Comparison of ENCODE assay signal across 9 mouse cellular contexts in the genomic region with DNA sequence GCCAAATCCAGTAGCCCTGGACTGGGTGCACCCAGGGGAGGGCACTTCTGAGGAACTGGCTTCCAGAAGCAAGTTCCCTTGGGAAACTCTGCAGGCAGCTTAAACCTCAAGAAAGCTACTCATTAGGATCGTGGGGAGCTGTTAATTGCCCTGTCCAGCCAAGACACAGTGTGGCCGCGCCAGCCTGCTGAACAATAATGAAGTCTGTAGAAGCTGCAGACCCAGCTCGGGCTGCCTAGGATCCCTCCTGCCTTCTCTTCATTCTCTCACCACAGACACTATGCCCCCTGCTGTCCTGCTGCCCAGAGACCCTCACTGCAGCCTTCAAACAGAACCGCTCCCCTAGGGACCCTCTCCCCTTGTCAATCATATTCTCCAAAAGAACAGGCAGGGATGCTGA. TPM values are rescaled to one million over a fixed set of nuclear protein-coding genes. Genes with fewer than 3 reads are reported as not detected.
DNase-seq lines count a peak whose midpoint lies in the region; ATAC-seq and TF ChIP-seq lines count a peak whose summit lies in the region.
"Had no signal": no experiment of that assay in that cellular context is flagged by ENCODE, and none has a peak within 500 bp of the region (broad histone marks: within the 10 kb centered on the region; RNA-seq: fewer than 3 reads in every experiment).

No protein-coding gene starts in this region.

- TF ChIP-seq CTCF in cerebellum, adult 2 months (IDR thresholded peaks at IDR 0.05; ENCODE audit: borderline replicate concordance, insufficient read depth, low read depth, low read length), result no peak

- H3K4me2 ChIP-seq in liver, embryonic 12.5 days, result 0 out of 2 replicates have a peak overlapping the region, but pooled peaks have one; percentile 33
- no peak overlapping the region for H3K4me2 ChIP-seq in liver, embryonic 11.5 days
- peak overlapping the region; percentile 46 for H3K4me2 ChIP-seq in forebrain, embryonic 16.5 days (ENCODE audit: low read length)
- peak overlapping the region; percentile 49 for H3K4me2 ChIP-seq in limb, embryonic 13.5 days (replicated peaks)

- ATAC-seq in liver, embryonic 12.5 days, result no peak
- no peak for ATAC-seq in liver, embryonic 11.5 days (replicated peaks; ENCODE audit: low FRiP score)
- peak; percentile 50 for ATAC-seq in forebrain, embryonic 16.5 days
- ATAC-seq in limb, embryonic 13.5 days (ENCODE audit: low FRiP score, low read depth), result no peak
- no peak for ATAC-seq in granulocyte monocyte progenitor cell, adult 5-6 weeks (replicated peaks; ENCODE audit: poor library complexity, severe bottlenecking)

- DNase-seq in liver, embryonic 11.5 days (ENCODE audit: low spot score), result no peak
- peak; percentile 25 for DNase-seq in thymus, postnatal 14 days
- DNase-seq in cerebellum, adult 2 months, result no peak
- no peak for DNase-seq in cerebellum, adult 9-11 months

- 32% methylated on average over 5 of the region's 5 CpGs for WGBS in liver, embryonic 12.5 days (ENCODE audit: insufficient replicate concordance)
- 26% methylated on average over 5 of the region's 5 CpGs for WGBS in liver, embryonic 11.5 days
- WGBS in forebrain, embryonic 16.5 days, result 3% methylated on average over 5 of the region's 5 CpGs
- 24% methylated on average over 5 of the region's 5 CpGs for WGBS in limb, embryonic 13.5 days
- WGBS in cerebellum, adult 2 months, result 18% methylated on average over 5 of the region's 5 CpGs

- no peak overlapping the region for H3K9ac ChIP-seq in liver, embryonic 12.5 days
- no peak overlapping the region for H3K9ac ChIP-seq in liver, embryonic 11.5 days (ENCODE audit: low read depth, low read length)
- H3K9ac ChIP-seq in forebrain, embryonic 16.5 days (replicated peaks; ENCODE audit: low read depth, low read length), result 0 out of 2 replicates have a peak overlapping the region, but pooled peaks have one; percentile 17
- 0 out of 2 replicates have a peak overlapping the region, but pooled peaks have one; percentile 31 for H3K9ac ChIP-seq in limb, embryonic 13.5 days

- peaks cover 32% of the 10 kb centered on the region for H3K4me1 ChIP-seq in liver, embryonic 12.5 days
- H3K4me1 ChIP-seq in liver, embryonic 11.5 days (replicated peaks; ENCODE audit: control insufficient read depth, insufficient read depth, low read length), result no peaks in the 10 kb centered on the region; the same call in none of the 2 replicates
- H3K4me1 ChIP-seq in forebrain, embryonic 16.5 days (replicated peaks; ENCODE audit: control insufficient read depth, insufficient read depth, low read length), result peaks cover 10% of the 10 kb centered on the region
- 0 out of 2 replicates have a peak, but pooled peaks cover 2% of the 10 kb centered on the region for H3K4me1 ChIP-seq in limb, embryonic 13.5 days
- no peaks in the 10 kb centered on the region for H3K4me1 ChIP-seq in cerebellum, adult 2 months (ENCODE audit: control insufficient read depth, insufficient read depth, low read length)

- no peaks in the 10 kb centered on the region for H3K9me3 ChIP-seq in liver, embryonic 12.5 days (replicated peaks)
- H3K9me3 ChIP-seq in liver, embryonic 11.5 days (ENCODE audit: control insufficient read depth, low read length), result no peaks in the 10 kb centered on the region
- no peaks in the 10 kb centered on the region for H3K9me3 ChIP-seq in forebrain, embryonic 16.5 days (ENCODE audit: control insufficient read depth, low read length)
- no peaks in the 10 kb centered on the region for H3K9me3 ChIP-seq in limb, embryonic 13.5 days

- H3K4me3 ChIP-seq in liver, embryonic 12.5 days, result no peak overlapping the region
- no peak overlapping the region for H3K4me3 ChIP-seq in liver, embryonic 11.5 days (ENCODE audit: low read depth, low read length)
- H3K4me3 ChIP-seq in forebrain, embryonic 16.5 days (replicated peaks; ENCODE audit: low read length), result 0 out of 2 replicates have a peak overlapping the region, but pooled peaks have one; percentile 6
- H3K4me3 ChIP-seq in limb, embryonic 13.5 days, result no peak overlapping the region; the same call in 1 of the 2 replicates
- no peak overlapping the region for H3K4me3 ChIP-seq in cerebellum, adult 2 months (replicated peaks; ENCODE audit: insufficient read depth, low read depth, low read length)

- TF ChIP-seq POLR2A in cerebellum, adult 2 months (IDR thresholded peaks at IDR 0.05; ENCODE audit: borderline replicate concordance, insufficient read depth, low read length), result no peak

- peaks cover 49% of the 10 kb centered on the region for H3K27me3 ChIP-seq in liver, embryonic 12.5 days (replicated peaks)
- H3K27me3 ChIP-seq in liver, embryonic 11.5 days (replicated peaks; ENCODE audit: control insufficient read depth, insufficient read depth, low read length), result peaks cover 7% of the 10 kb centered on the region; the same call in 1 of the 2 replicates
- peaks cover 5% of the 10 kb centered on the region; the same call in 1 of the 2 replicates for H3K27me3 ChIP-seq in forebrain, embryonic 16.5 days (replicated peaks; ENCODE audit: control insufficient read depth, insufficient read depth, low read length)
- H3K27me3 ChIP-seq in limb, embryonic 13.5 days, result peaks cover 24% of the 10 kb centered on the region
- H3K27me3 ChIP-seq in cerebellum, adult 2 months (ENCODE audit: control insufficient read depth, insufficient read depth, low read length), result no peaks in the 10 kb centered on the region

- H3K36me3 ChIP-seq in liver, embryonic 12.5 days, result no peaks in the 10 kb centered on the region
- no peaks in the 10 kb centered on the region for H3K36me3 ChIP-seq in liver, embryonic 11.5 days (ENCODE audit: control insufficient read depth, insufficient read depth, low read length)
- no peaks in the 10 kb centered on the region for H3K36me3 ChIP-seq in forebrain, embryonic 16.5 days (ENCODE audit: control insufficient read depth, insufficient read depth)
- H3K36me3 ChIP-seq in limb, embryonic 13.5 days, result no peaks in the 10 kb centered on the region

- no peak overlapping the region for H3K27ac ChIP-seq in liver, embryonic 12.5 days
- H3K27ac ChIP-seq in liver, embryonic 11.5 days (ENCODE audit: low read depth, low read length), result no peak overlapping the region
- H3K27ac ChIP-seq in forebrain, embryonic 16.5 days (ENCODE audit: low read length), result no peak overlapping the region
- H3K27ac ChIP-seq in limb, embryonic 13.5 days, result no peak overlapping the region
- no peak overlapping the region for H3K27ac ChIP-seq in cerebellum, adult 2 months (ENCODE audit: insufficient read depth, low read length)
- H3K27ac ChIP-seq: macrophage had no signal

RNA-seq across cellular contexts. Expression of a gene that starts 42.8 kb away (rescaled TPM):
- polyA plus RNA-seq in liver, embryonic 12.5 days (2016; fragmentation: Nextera tagmentation; extraction: Ambion mirVana), result 9.1 and 9.7 TPM in 2 replicates
- 12.7 and 14.1 TPM in 2 replicates for polyA plus RNA-seq in liver, embryonic 11.5 days (2014; fragmentation: Nextera tagmentation; extraction: Ambion mirVana)
- polyA plus RNA-seq in forebrain, embryonic 16.5 days (2015; fragmentation: Nextera tagmentation; extraction: Ambion mirVana), result 8.0 and 8.4 TPM in 2 replicates
- 11.4 and 11.8 TPM in 2 replicates for polyA plus RNA-seq in limb, embryonic 13.5 days (2015; fragmentation: Nextera tagmentation; extraction: Ambion mirVana)
- 46.8 and 51.9 TPM in 2 replicates for total RNA-seq in granulocyte monocyte progenitor cell, adult 5-6 weeks (2014; fragmentation: Nextera tagmentation)
- total RNA-seq in granulocyte monocyte progenitor cell, adult 5-6 weeks (2017), result 57.6 and 59.1 TPM in 2 replicates
- polyA plus RNA-seq in cerebellum, adult 2 months (2012; rRNA removed), result 20.7 and 21.0 TPM in 2 replicates

Comparison
In these comparisons a context has a peak if more than half of its experiments do, and no peak if none do; other contexts are left out.
1. H3K9ac ChIP-seq: peak in forebrain, embryonic 16.5 days (single experiment) and limb, embryonic 13.5 days (single experiment); none in liver, embryonic 12.5 days (single experiment) and liver, embryonic 11.5 days (single experiment).